Mouse (Mus musculus): ENCODE data around the gene Map3k7cl. TPM values are rescaled to one million over a fixed set of nuclear protein-coding genes. Genes with fewer than 3 reads are reported as not detected.

Gene Map3k7cl
- total and polyA plus RNA-seq, 2 experiments from 2014 or later, result 0.14 to 0.26 TPM

GRCm38 (mm10) chr16:87625816-87626215 lies 72.7 kb downstream of the Map3k7cl start:
- 95% methylated on average over 8 of the region's 8 CpGs for WGBS
- TF ChIP-seq CTCF (IDR thresholded peaks at IDR 0.05; ENCODE audit: low read depth), result no peak
- no peaks in the 10 kb centered on the region for H3K27me3 ChIP-seq (ENCODE audit: insufficient read depth, low read length)

GRCm38 (mm10) chr16:87626696-87627095 lies 73.6 kb downstream of the Map3k7cl start:
- Histone ChIP-seq H3K9me3 (ENCODE audit: low read length) (peaks cover 3% of the 10 kb centered on the region; the same call in 1 of the 2 replicates), H3K4me1 (ENCODE audit: insufficient read depth, low read length) (no peaks in the 10 kb centered on the region), H3K27ac (no peak overlapping the region), H3K27me3 (ENCODE audit: insufficient read depth, low read length) (no peaks in the 10 kb centered on the region), H3K4me2 (ENCODE audit: low read depth, low read length) (no peak overlapping the region), H3K9ac (replicated peaks; ENCODE audit: low read length) (no peak overlapping the region), H3K4me3 (ENCODE audit: low read length) (no peak overlapping the region), H3K36me3 (ENCODE audit: insufficient read depth, low read length) (no peaks in the 10 kb centered on the region)
- DNase-seq (ENCODE audit: low spot score) (no peak), ATAC-seq (no peak)
- 95% methylated on average over 4 of the region's 4 CpGs for WGBS
- TF ChIP-seq CTCF (IDR thresholded peaks at IDR 0.05; ENCODE audit: low read depth), result peak; percentile 41

More at GRCm38 (mm10) chr16:87625816-87626215, 72.7 kb downstream of the Map3k7cl start:
- no peaks in the 10 kb centered on the region for H3K36me3 ChIP-seq (ENCODE audit: insufficient read depth, low read length)
- H3K9ac ChIP-seq (replicated peaks; ENCODE audit: low read length), result no peak overlapping the region
- no peak overlapping the region for H3K27ac ChIP-seq
- H3K4me1 ChIP-seq (ENCODE audit: insufficient read depth, low read length), result no peaks in the 10 kb centered on the region
- H3K4me3 ChIP-seq (ENCODE audit: low read length), result no peak overlapping the region
- ATAC-seq (no peak), DNase-seq (ENCODE audit: low spot score) (no peak)
- H3K4me2 ChIP-seq (ENCODE audit: low read depth, low read length), result no peak overlapping the region
- H3K9me3 ChIP-seq (ENCODE audit: low read length), result peaks cover 3% of the 10 kb centered on the region; the same call in 1 of the 2 replicates

- no peak for TF ChIP-seq CTCF (IDR thresholded peaks at IDR 0.05; ENCODE audit: low read depth)
These were observed 81.6 kb downstream of the Map3k7cl start for GRCm38 (mm10) chr16:87634709-87635108.

GRCm38 (mm10) chr16:87635213-87635755 lies 82.2 kb downstream of the Map3k7cl start:
- no peak for DNase-seq (ENCODE audit: low spot score)
- 91% methylated on average over 6 of the region's 6 CpGs for whole genome bisulfite sequencing

More at GRCm38 (mm10) chr16:87634709-87635108, 81.6 kb downstream of the Map3k7cl start:
- Histone ChIP-seq H3K27ac (no peak overlapping the region), H3K4me2 (ENCODE audit: low read depth, low read length) (no peak overlapping the region), H3K36me3 (ENCODE audit: insufficient read depth, low read length) (no peaks in the 10 kb centered on the region), H3K27me3 (ENCODE audit: insufficient read depth, low read length) (no peaks in the 10 kb centered on the region), H3K9me3 (ENCODE audit: low read length) (no peaks in the 10 kb centered on the region), H3K4me1 (ENCODE audit: insufficient read depth, low read length) (no peaks in the 10 kb centered on the region), H3K9ac (replicated peaks; ENCODE audit: low read length) (no peak overlapping the region), H3K4me3 (ENCODE audit: low read length) (no peak overlapping the region)
- no peak for DNase-seq (ENCODE audit: low spot score)
- ATAC-seq, result no peak

GRCm38 (mm10) chr16:87635841-87636240 lies 82.7 kb downstream of the Map3k7cl start:
- Histone ChIP-seq H3K4me2 (ENCODE audit: low read depth, low read length) (no peak overlapping the region), H3K4me1 (ENCODE audit: insufficient read depth, low read length) (no peaks in the 10 kb centered on the region), H3K27me3 (ENCODE audit: insufficient read depth, low read length) (no peaks in the 10 kb centered on the region), H3K27ac (no peak overlapping the region), H3K9ac (replicated peaks; ENCODE audit: low read length) (no peak overlapping the region), H3K9me3 (ENCODE audit: low read length) (no peaks in the 10 kb centered on the region), H3K36me3 (ENCODE audit: insufficient read depth, low read length) (no peaks in the 10 kb centered on the region), H3K4me3 (ENCODE audit: low read length) (no peak overlapping the region)
- WGBS, result 70% methylated on average over 4 of the region's 4 CpGs
- no peak for TF ChIP-seq CTCF (IDR thresholded peaks at IDR 0.05; ENCODE audit: low read depth)
- ATAC-seq (no peak), DNase-seq (ENCODE audit: low spot score) (no peak)

More at GRCm38 (mm10) chr16:87635213-87635755, 82.2 kb downstream of the Map3k7cl start:
- no peaks in the 10 kb centered on the region for H3K9me3 ChIP-seq (ENCODE audit: low read length)
- no peak overlapping the region for H3K9ac ChIP-seq (replicated peaks; ENCODE audit: low read length)
- no peak for ATAC-seq
- no peak overlapping the region for H3K27ac ChIP-seq
- TF ChIP-seq CTCF (IDR thresholded peaks at IDR 0.05; ENCODE audit: low read depth), result no peak
- H3K4me1 ChIP-seq (ENCODE audit: insufficient read depth, low read length), result no peaks in the 10 kb centered on the region
- no peak overlapping the region for H3K4me3 ChIP-seq (ENCODE audit: low read length)
- H3K27me3 ChIP-seq (ENCODE audit: insufficient read depth, low read length), result no peaks in the 10 kb centered on the region
- H3K4me2 ChIP-seq (ENCODE audit: low read depth, low read length), result no peak overlapping the region
- H3K36me3 ChIP-seq (ENCODE audit: insufficient read depth, low read length), result no peaks in the 10 kb centered on the region

GRCm38 (mm10) chr16:87638098-87638497 lies 85.0 kb downstream of the Map3k7cl start:
- ATAC-seq, result no peak
- H3K36me3 ChIP-seq (ENCODE audit: insufficient read depth, low read length), result no peaks in the 10 kb centered on the region
- no peaks in the 10 kb centered on the region for H3K9me3 ChIP-seq (ENCODE audit: low read length)
- H3K4me3 ChIP-seq (ENCODE audit: low read length), result no peak overlapping the region
- no peaks in the 10 kb centered on the region for H3K27me3 ChIP-seq (ENCODE audit: insufficient read depth, low read length)
- no peaks in the 10 kb centered on the region for H3K4me1 ChIP-seq (ENCODE audit: insufficient read depth, low read length)
- no peak for DNase-seq (ENCODE audit: low spot score)
- no peak overlapping the region for H3K27ac ChIP-seq
- no peak overlapping the region for H3K4me2 ChIP-seq (ENCODE audit: low read depth, low read length)
- WGBS, result 42% methylated on average over 1 of the region's 1 CpGs
- TF ChIP-seq CTCF (IDR thresholded peaks at IDR 0.05; ENCODE audit: low read depth), result no peak
- H3K9ac ChIP-seq (replicated peaks; ENCODE audit: low read length), result no peak overlapping the region

- no peak for TF ChIP-seq CTCF (IDR thresholded peaks at IDR 0.05; ENCODE audit: low read depth)
These were observed 89.1 kb downstream of the Map3k7cl start for GRCm38 (mm10) chr16:87642234-87642633.

More at GRCm38 (mm10) chr16:87642234-87642633, 89.1 kb downstream of the Map3k7cl start:
- Histone ChIP-seq H3K4me1 (ENCODE audit: insufficient read depth, low read length) (no peaks in the 10 kb centered on the region), H3K9me3 (ENCODE audit: low read length) (no peaks in the 10 kb centered on the region), H3K27ac (no peak overlapping the region), H3K27me3 (ENCODE audit: insufficient read depth, low read length) (no peaks in the 10 kb centered on the region), H3K4me3 (ENCODE audit: low read length) (no peak overlapping the region), H3K9ac (replicated peaks; ENCODE audit: low read length) (no peak overlapping the region), H3K36me3 (ENCODE audit: insufficient read depth, low read length) (no peaks in the 10 kb centered on the region), H3K4me2 (ENCODE audit: low read depth, low read length) (no peak overlapping the region)
- ATAC-seq (no peak), DNase-seq (ENCODE audit: low spot score) (no peak)
- 96% methylated on average over 7 of the region's 7 CpGs for WGBS
